Mouse (Mus musculus): ENCODE measurements around the gene Tjp3.

Tjp3 gene

GRCm38 (mm10) chr10:81319741-81320549 is 28.6 kb upstream of the Tjp3 start:
- peak; percentile 100 for DNase-seq (ENCODE audit: low read depth)

DNA sequence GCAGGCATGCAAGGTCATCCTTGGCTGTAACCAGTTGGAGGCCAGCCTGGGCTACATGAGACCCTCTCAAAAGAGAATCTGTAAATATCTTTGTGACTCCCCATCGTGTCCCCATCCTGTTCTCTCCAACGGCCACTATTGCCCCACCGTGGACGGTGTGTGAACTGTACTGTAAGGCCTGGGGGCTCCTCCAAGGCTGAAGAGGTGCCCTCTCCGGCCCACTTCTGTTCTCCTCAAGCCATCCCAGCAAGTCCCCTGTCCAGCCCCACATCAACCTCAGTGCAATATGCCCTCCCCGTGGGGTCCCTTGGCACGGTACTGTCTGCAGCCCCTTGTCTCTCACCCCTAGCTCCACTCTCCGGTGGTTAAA is 27.9 kb upstream of the Tjp3 start:
- DNase-seq (ENCODE audit: low read depth), result peak; percentile 60

- DNase-seq (ENCODE audit: low read depth), result peak; percentile 68
Measured at GRCm38 (mm10) chr10:81318589-81319329, 27.4 kb upstream of the Tjp3 start.

GRCm38 (mm10) chr10:81317273-81317672 is 25.9 kb upstream of the Tjp3 start:
- DNase-seq (ENCODE audit: low read depth), result no peak

DNA sequence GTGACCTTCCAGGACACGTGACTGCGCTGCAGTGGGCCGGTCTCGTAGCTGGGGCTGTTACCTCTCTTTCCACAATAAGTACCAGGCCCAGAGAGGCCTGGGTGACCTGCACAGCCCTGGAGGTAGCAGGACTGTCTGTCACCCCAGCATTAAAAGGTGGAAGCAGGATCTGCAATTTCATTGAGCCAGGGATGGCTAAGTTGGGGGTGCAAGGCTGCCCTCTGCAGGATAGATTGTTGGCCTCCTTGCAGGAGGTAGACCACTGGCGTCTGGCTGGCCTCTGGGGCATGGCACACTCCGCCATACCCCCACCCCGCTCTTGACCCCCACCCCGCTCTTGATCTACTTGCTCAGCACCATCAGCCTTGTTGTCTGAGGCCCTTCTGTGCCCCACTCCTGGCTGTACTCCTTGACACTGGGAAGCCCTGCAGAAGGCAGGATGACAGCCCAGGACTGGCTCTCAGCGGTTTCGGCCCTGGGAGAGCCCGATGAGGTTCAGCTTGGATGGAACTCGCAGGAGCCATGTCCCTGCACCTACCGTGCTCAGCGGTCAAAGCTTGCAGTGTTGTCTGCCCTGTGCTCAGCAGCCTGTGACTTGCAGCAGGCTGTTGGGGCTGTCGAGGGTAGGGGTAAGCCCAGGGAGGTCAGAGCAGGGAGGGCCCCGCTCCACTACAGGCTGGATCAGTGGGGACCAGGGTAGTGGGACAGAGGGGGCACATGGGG is 25.1 kb upstream of the Tjp3 start:
- peak; percentile 52 for DNase-seq (ENCODE audit: low read depth)

GRCm38 (mm10) chr10:81315587-81315986 is 24.2 kb upstream of the Tjp3 start:
- no peak for DNase-seq (ENCODE audit: low read depth)

- DNase-seq (ENCODE audit: low read depth), result no peak
Measured at GRCm38 (mm10) chr10:81314201-81314600, 22.8 kb upstream of the Tjp3 start.

DNA sequence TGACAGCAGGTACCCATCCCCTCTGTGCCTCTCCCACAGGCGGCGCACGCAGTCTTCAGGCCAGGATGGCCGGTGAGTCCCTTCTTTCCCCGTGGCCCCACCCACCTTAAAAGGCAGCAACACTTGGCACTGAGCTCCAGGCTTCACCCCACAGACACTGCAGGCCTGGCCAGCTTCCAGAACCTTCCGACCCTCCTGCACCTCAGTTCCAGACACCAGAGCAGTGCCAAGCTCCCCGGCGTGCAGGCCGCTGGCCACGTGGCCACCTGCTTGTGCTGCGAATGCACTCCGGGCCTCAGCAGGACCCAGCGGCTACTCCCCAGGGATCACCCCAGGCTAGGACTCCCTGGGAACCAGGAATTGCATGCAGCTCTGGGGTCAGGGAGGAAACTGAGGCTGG is 22.2 kb upstream of the Tjp3 start:
- no peak for DNase-seq (ENCODE audit: low read depth)

DNA sequence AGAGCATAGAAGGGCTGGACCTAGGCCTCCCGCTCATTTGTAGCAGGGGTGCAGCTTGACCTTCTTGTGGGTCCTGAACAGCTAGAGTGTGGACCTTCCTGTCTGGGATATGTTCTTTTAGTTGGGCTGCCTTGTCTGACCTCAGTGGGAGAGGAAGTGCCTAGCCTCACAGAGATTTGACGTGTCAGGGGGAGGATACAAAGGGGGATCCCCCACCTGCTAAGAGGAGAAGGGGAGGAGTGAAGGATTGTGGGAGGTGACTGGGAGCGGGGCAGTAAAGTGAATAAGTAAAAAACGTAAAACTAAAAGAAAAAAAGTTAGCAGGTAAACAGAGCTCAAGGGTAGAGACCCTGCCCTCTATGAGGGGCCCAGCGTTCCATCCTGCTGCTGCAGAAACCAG is 18.2 kb upstream of the Tjp3 start:
- DNase-seq (ENCODE audit: low read depth), result no peak

- no peak for DNase-seq (ENCODE audit: low read depth)
Measured at GRCm38 (mm10) chr10:81306837-81307682, 15.7 kb upstream of the Tjp3 start.

- no peak for DNase-seq (ENCODE audit: low read depth)
Measured at GRCm38 (mm10) chr10:81306173-81306668, 14.8 kb upstream of the Tjp3 start.

GRCm38 (mm10) chr10:81305663-81306062 is 14.3 kb upstream of the Tjp3 start:
- DNase-seq (ENCODE audit: low read depth), result no peak

GRCm38 (mm10) chr10:81304597-81305238 is 13.3 kb upstream of the Tjp3 start:
- peak; percentile 77 for DNase-seq (ENCODE audit: low read depth)

DNA sequence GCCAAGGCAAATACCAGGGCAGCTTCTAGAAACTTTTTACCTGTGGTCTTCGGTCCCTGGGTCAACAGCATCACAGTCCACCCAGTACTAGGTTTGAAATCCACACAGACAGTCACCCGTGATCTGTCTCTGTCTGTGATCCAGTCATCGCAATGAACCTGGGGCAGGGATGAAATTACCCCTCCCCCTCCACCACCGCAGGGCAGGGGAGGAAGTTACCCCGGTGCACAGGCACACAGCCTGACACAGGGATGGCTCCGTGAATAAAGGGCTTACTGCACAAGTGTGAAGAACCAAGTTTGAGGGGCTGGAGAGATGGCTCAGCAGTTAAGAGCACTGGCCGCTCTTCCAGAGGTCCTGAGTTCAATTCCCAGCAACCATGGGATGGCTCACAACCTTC is 12.4 kb upstream of the Tjp3 start:
- no peak for DNase-seq (ENCODE audit: low read depth)

DNA sequence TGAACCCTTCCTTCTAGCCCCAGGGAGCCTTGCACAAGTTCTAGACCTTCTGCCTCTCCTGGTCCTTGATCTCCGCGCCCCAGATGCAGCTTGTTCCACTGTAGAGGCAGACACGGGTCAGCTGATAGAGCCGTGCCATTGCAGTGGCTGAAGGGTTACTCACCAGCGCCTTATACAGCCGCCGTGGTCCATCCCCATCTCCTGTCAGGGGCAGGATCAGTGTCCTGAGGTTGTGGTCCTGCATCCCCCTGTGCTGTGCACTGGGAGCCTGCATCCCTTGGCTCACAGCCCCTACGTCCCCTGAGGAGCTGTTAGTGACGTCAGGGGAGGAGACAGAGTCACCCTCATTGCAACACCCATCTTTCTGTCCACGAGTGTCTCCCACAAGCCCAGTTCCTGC is 11.9 kb upstream of the Tjp3 start:
- no peak for DNase-seq (ENCODE audit: low read depth)

- DNase-seq (ENCODE audit: low read depth), result no peak
Measured at GRCm38 (mm10) chr10:81302781-81303218, 11.4 kb upstream of the Tjp3 start.

GRCm38 (mm10) chr10:81302288-81302687 is 10.9 kb upstream of the Tjp3 start:
- no peak for DNase-seq (ENCODE audit: low read depth)

DNA sequence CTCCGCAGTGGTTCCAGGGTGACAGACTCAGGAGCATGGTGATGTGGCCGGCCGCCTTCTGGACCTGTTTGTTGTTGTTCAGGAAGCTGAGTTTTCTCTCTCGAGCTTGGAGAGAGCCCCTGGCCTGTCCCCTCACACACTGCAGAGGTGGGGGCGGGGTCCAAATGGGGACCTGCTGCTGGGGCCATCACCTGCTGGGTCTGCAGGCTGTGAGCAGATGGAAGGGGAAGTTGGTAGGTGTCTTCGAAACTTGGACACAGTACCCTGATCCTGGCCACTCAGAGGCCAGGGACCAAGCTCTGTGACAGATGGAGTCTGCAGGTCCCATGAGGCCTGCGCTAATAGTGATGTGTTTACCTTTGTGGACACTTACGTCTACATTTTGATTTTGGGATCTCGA is 9.9 kb upstream of the Tjp3 start:
- no peak for DNase-seq (ENCODE audit: low read depth)

DNA sequence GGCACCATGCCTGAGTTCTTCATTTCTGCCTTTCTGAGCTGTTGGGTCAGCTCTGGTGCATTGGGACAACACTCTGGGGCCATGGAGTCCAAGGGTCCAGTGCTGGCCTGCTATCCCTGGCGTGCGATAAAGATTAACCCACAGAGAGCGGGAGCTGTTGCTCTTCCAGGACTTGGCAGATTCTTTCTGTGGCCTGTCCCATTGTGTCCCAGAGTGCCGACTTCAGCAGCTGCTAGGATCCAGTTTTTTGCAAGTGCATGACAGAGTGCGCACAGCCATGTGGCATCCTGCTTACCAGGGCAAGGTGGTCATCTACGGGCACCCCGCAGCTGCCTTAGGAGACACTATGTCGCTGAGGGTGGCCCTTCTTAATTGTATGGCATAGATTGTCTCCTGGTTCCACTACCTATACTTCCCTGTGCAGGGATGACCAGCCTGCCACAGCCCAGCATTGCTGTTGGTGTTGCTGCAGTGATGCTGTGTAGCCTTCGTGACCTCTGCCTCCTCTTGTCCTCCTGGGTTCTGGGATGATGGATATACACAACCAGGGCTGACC is 9.0 kb upstream of the Tjp3 start:
- DNase-seq (ENCODE audit: low read depth), result no peak

- DNase-seq (ENCODE audit: low read depth), result no peak
Measured at GRCm38 (mm10) chr10:81299585-81300351, 8.4 kb upstream of the Tjp3 start.

Measured in NIH3T3 (cell line).